Mouse (Mus musculus): ENCODE results near the gene Mprip.

Gene Mprip

DNA sequence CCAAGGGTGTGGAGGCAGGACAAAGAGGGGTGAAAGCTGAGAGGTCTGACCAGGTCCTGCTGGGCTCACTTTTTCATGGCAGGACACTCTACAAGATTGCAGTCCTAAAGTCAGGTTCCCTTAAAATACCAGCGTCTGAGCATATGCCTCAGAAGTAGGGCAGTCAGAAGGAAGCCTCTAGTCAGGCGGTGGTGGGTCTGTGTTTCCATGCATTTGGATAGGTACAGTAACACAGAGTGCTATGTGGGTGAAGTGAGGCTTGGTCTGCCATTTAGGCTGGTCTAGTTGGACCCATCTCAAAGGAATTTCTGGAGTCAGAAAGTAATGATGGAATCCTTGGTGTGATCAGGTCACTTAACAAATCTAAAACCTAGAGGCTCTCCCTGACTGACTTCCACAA, 108.2 kb downstream of the Mprip start:
- no peak for DNase-seq (ENCODE audit: low spot score)

- no peak for DNase-seq (ENCODE audit: low spot score)
These were observed 108.6 kb downstream of the Mprip start for GRCm38 (mm10) chr11:59769738-59770137.

DNA sequence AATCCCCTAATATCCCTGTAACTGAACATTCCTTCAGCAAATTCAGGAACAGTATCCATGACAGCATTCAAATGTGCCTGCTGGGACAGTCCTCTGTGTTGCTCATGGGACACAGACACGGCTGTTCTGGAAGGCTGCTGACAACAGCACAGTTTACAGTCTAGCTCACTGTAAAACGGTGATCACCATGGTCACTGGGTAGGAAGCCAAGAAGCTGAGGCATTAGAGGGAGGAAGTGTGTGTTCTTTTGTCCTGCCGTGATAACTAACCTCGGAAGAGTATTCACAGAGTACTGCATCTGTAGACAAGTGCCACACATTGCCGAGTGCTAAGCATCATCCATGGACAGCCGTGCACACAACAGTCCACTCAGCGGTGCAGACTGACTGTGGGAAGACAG, 109.6 kb downstream of the Mprip start:
- no peak for DNase-seq (ENCODE audit: low spot score)

DNA sequence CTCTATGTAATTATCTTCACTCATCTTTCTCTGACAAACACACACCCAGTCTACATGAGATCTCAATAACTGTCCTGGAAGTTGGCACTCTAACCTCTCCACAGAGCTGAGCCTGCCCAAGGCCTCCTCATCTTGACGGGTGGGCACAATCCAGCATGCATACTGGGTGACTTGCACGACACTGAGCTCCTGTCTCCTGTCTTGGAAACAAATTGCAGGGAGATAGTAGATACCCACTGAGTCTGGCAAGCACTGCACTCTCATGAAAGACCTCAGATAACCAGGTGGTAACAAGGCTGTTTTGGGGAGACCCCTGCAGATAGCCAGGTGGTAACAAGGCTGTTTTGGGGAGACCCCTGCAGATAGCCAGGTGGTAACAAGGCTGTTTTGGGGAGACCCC, 111.2 kb downstream of the Mprip start:
- no peak for DNase-seq (ENCODE audit: low spot score)

DNA sequence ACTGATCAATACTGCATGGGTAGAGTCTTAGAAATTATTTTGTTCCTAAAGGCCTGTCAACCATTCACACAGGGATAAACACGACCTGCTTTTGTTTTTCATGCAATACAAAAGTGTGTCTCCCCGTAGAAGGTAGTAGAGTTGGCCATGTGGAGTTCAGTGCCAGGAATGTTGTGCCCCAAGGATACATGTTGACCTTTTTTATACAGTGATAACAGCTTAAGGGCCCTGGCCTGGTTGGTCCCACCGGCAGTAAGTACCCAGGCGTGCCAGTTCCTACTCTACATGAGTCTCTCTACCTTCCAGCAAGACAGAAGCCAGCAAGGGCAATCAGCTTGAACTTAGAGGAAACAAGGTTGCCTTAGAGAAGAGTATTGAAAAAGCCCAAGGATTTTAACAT, 111.8 kb downstream of the Mprip start:
- no peak for DNase-seq (ENCODE audit: low spot score)

DNA sequence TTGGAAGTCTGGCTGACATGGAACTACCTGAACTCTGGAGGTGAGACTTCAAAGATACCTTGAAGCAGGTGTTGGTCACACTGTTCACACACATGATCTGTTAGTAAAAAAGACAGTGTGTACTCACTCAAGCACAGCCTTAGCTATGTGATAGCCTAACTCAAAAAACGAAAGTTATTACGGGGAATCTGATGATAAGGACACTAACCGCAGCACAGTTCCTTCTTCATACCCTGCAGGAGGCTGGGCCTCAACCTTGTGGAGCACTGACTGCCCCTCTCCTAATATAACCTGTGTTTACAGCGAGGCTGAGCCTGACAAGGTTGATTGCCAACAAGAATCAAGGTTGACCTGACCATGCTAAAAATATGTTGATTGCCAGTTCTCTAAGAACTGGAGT, 113.4 kb downstream of the Mprip start:
- DNase-seq (ENCODE audit: low spot score), result no peak

DNA sequence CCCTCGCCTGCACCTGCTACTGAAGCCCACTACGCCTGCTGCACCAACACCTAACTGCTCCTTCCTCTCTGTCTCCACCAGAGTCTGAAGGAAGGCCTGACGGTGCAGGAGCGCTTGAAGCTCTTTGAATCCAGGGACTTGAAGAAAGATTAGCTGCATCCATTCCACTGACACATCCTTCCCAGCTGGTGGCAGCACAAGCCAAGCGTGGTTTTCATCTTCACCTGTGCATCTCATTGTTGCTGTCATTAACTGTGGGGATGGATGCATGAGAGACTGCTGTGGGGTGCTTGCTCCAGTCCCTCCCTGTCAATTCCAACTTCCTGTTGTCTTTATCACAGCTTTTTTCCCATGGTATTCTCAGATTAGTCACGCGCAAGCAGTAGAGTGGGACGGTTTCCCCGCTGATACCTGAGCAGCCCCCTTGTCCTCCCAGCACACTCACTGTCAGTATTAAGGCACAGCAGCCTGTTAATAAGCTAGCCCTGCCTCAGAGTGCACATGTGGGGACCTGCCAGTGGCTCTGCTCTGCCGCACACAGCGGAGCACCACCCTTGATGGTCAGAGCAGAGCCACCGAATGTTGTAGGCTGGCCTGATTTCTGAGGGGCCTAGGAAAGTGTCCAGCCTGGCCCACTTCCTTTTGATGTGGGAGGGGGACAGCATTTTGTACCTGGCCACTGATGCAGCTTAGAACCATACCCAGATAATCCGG, 114.5 kb downstream of the Mprip start:
- DNase-seq (ENCODE audit: low spot score), result no peak

GRCm38 (mm10) chr11:59777259-59777658, 116.2 kb downstream of the Mprip start:
- no peak for DNase-seq (ENCODE audit: low spot score)

- peak; percentile 56 for DNase-seq (ENCODE audit: low spot score)
These were observed 117.2 kb downstream of the Mprip start for GRCm38 (mm10) chr11:59778181-59778873.

- DNase-seq (ENCODE audit: low spot score), result no peak
These were observed 117.7 kb downstream of the Mprip start for GRCm38 (mm10) chr11:59778874-59779223.

- no peak for DNase-seq (ENCODE audit: low spot score)
These were observed 118.3 kb downstream of the Mprip start for GRCm38 (mm10) chr11:59779406-59779805.

DNA sequence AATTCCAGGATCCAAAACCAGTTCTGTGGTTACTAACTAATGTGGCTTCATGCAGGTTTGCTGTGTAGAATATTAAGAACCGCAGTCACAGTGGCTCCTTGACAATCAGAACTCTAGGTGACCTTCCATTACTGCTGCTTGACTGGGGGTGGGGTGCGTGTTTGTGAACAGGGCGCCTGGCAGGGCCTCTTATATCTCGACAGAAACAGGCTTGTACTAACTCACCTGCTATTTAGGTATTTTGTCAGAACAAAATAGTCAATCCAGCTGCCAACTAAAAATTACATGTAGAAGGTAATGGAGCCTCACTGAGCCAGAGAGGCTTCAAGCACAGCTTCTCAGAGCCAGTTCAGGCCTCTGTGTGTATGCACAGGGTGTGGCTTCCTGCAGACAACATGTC, 119.1 kb downstream of the Mprip start:
- no peak for DNase-seq (ENCODE audit: low spot score)

GRCm38 (mm10) chr11:59782091-59782590, 121.0 kb downstream of the Mprip start:
- DNase-seq (ENCODE audit: low spot score), result no peak

- DNase-seq (ENCODE audit: low spot score), result no peak
These were observed 122.5 kb downstream of the Mprip start for GRCm38 (mm10) chr11:59783591-59783990.

DNA sequence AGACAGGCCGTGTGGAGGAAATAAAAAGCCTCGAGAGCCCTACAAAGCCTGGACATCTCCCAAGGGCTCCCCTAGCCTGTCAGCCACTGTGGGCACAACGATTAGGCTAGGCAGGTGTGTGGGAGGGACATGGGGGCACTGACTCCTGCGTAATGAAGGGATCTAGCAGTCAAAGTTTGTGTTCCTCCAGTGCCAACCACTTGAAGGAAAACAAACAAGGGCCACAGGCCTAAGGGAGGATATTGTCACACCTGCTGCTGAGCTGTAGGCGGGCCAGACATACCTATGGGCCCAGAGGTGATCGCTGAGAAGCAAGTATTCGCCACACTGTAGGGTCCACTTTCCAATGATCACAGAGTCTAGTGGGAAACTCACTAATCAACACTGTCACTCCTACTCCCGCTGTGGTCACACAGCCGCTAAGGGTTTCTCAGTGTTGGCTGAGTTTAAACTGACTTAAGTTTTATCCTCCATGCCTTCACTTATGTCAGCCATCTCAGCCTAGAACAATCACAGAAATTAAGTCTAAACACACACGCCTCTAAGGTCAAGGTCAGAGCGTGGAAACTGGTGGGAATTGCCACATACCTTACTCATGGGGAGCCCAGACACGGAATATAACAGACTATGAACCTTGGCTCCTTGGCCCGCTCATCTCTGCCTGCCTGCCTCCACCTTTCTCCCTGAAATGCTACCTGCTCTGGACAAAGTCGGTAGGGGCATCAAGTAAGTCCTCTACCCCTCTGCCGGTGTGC, 125.5 kb downstream of the Mprip start:
- DNase-seq (ENCODE audit: low spot score), result no peak

GRCm38 (mm10) chr11:59787199-59787781, 126.2 kb downstream of the Mprip start, which contains the start of gene Pld6:
TSS of gene Pld6 (minus strand) at chr11:59787645.
- peak; percentile 26 for DNase-seq (ENCODE audit: low spot score)

- no peak for DNase-seq (ENCODE audit: low spot score)
These were observed 128.2 kb downstream of the Mprip start for GRCm38 (mm10) chr11:59789311-59789710.

GRCm38 (mm10) chr11:59793390-59793789, 132.3 kb downstream of the Mprip start:
- DNase-seq (ENCODE audit: low spot score), result no peak

GRCm38 (mm10) chr11:59800412-59800811, 139.3 kb downstream of the Mprip start:
- DNase-seq (ENCODE audit: low spot score), result no peak

DNA sequence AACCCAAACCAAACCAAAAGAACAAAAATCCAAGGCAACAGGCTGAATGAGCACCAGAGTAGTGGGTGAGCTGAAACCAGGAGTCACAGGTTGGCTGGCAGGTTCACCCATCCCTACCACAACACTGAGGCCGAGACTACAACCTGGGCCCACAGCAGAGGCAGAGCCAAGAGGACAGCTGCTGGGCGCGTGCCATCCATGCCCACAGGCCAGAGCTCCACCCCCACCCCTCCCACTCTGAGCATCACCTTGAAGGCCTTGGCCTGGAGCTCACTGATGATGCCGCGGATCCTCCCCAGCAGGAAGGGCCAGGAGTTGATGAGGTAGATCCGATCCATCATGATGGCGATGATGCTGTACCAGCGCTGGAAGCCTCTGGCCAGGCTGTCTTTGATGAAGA, 140.8 kb downstream of the Mprip start:
- no peak for DNase-seq (ENCODE audit: low spot score)

GRCm38 (mm10) chr11:59803516-59803915, 142.4 kb downstream of the Mprip start:
- no peak for DNase-seq (ENCODE audit: low spot score)

DNA sequence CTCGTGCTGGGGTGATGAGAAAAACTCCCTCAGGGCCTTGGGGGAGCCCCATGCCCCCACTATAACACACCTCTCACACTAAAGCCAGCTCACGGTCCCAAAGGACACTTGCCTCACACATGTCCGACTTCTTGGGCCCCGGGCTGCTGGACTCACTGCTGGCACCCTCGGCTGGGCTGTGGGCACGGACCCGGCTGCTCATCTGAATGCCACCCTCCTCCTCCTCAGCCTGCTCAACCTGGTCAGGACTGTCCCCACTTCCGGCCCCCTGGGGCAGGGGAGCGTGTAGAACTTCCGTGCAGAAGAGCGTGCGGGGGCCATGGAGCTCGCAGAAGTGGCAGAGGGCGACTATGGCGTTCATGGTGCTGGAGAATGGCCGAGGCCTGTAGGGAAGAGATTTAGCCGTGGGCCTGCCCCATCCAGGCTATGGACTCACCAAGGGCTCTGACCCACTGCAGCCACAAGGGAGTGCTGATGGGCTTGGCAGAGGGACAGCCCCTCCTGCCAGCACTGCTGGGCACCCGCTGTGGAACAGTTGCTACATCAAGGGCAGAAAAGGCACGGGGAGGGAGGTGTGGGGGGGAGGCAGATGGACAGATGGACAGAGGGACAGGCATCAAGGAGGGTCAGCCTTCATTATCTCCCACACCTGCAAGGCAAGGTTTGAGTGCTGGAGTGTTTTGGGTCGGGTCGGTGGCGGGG, 143.5 kb downstream of the Mprip start:
- DNase-seq (ENCODE audit: low spot score), result no peak
